Mouse (Mus musculus) gastrocnemius, postnatal 4 days (tissue): ENCODE results near the gene Plcb1. TPM values are rescaled to one million over a fixed set of nuclear protein-coding genes. Genes with fewer than 3 reads are reported as not detected.
"Not testable (repeated sequence)": the region's sequence is repeated elsewhere in the genome, so short reads cannot be mapped to it uniquely, and the experiment has no call there.

Source experiments
- DNase-seq, 2 experiments: peaks; one replicate each; pipeline ENCODE4 v3.0.0; 2021 to 2022; ENCODE audit warnings: low spot score in 2 of 2, mixed read lengths in 2 of 2
- total RNA-seq, 2 experiments: library from RNA; stranded (reverse); gene quantifications; 2 replicates each; pipeline ENCODE4 v1.2.3; 2021

The Plcb1 gene
- total RNA-seq, 2 experiments from 2014 or later, result 7.1 to 7.4 TPM

- no peak for DNase-seq
Observed at GRCm38 (mm10) chr2:135296184-135296769, 510.4 kb downstream of the Plcb1 start.

GRCm38 (mm10) chr2:135300480-135300879 is 514.6 kb downstream of the Plcb1 start:
- DNase-seq, result no peak

GRCm38 (mm10) chr2:135302483-135302882 is 516.6 kb downstream of the Plcb1 start:
- no peak for DNase-seq

- DNase-seq, result no peak
Observed at GRCm38 (mm10) chr2:135305186-135305585, 519.3 kb downstream of the Plcb1 start.

- no peak for DNase-seq
Observed at GRCm38 (mm10) chr2:135305736-135306471, 520.0 kb downstream of the Plcb1 start.

GRCm38 (mm10) chr2:135306472-135306771 is 520.6 kb downstream of the Plcb1 start:
- no peak for DNase-seq

- no peak for DNase-seq
Observed at GRCm38 (mm10) chr2:135307787-135308186, 521.9 kb downstream of the Plcb1 start.

GRCm38 (mm10) chr2:135315980-135316379 is 530.1 kb downstream of the Plcb1 start:
- no peak for DNase-seq

GRCm38 (mm10) chr2:135318136-135318535 is 532.3 kb downstream of the Plcb1 start:
- DNase-seq, result no peak

GRCm38 (mm10) chr2:135323276-135323954 is 537.5 kb downstream of the Plcb1 start:
- peak in 1 of 2 experiments; percentile 34 for DNase-seq

GRCm38 (mm10) chr2:135323955-135324302 is 538.1 kb downstream of the Plcb1 start:
- DNase-seq, result peak; percentile 61 to 85

GRCm38 (mm10) chr2:135328756-135329155 is 542.9 kb downstream of the Plcb1 start:
- DNase-seq, result no peak

- peak in 1 of 2 experiments; percentile 26 for DNase-seq
Observed at GRCm38 (mm10) chr2:135329782-135330545, 544.1 kb downstream of the Plcb1 start.

GRCm38 (mm10) chr2:135331868-135332267 is 546.0 kb downstream of the Plcb1 start:
- no peak for DNase-seq

GRCm38 (mm10) chr2:135356311-135356710 is 570.4 kb downstream of the Plcb1 start:
- no peak for DNase-seq

- DNase-seq, result no peak
Observed at GRCm38 (mm10) chr2:135361798-135362197, 575.9 kb downstream of the Plcb1 start.

GRCm38 (mm10) chr2:135362948-135363347 is 577.1 kb downstream of the Plcb1 start:
- no peak for DNase-seq

GRCm38 (mm10) chr2:135370259-135370835 is 584.5 kb downstream of the Plcb1 start:
- no peak for DNase-seq

- not testable (repeated sequence) for DNase-seq
Observed at GRCm38 (mm10) chr2:135380796-135381195, 594.9 kb downstream of the Plcb1 start.

GRCm38 (mm10) chr2:135381396-135381795 is 595.5 kb downstream of the Plcb1 start:
- DNase-seq, result no peak

GRCm38 (mm10) chr2:135387990-135388389 is 602.1 kb downstream of the Plcb1 start:
- DNase-seq, result no peak
